Mouse (Mus musculus) limb, embryonic 12.5 days (tissue): ENCODE results near the gene Vmn1r76. TPM values are rescaled to one million over a fixed set of nuclear protein-coding genes. Genes with fewer than 3 reads are reported as not detected.

ENCODE experiments used
- ATAC-seq: fragments of 200-750 bp; cut with Nextera tagmentation; 2 replicates; pipeline ENCODE4 v1.8.0; 2017; ENCODE audit warnings: low read depth, moderate TSS enrichment; ENCODE audit not compliant: insufficient number of reproducible peaks, insufficient read depth, low FRiP score, low TSS enrichment
- H3K27ac ChIP-seq: fragments of 300-500 bp; sonication (generic); 2 replicates; pipeline ENCODE4 v1.5.1; 2016; ENCODE audit warnings: mild to moderate bottlenecking, moderate library complexity
- H3K27me3 ChIP-seq: fragments of 300-500 bp; sonication (generic); 2 replicates; pipeline ENCODE4 v1.6.1; 2016; ENCODE audit warnings: mild to moderate bottlenecking, moderate library complexity
- H3K36me3 ChIP-seq: fragments of 300-500 bp; sonication (generic); 2 replicates; pipeline ENCODE4 v1.6.1; 2016; ENCODE audit warnings: mild to moderate bottlenecking, moderate library complexity
- H3K4me1 ChIP-seq: fragments of 300-500 bp; sonication (generic); replicated peaks from 2 replicates; pipeline ENCODE4 v1.6.1; 2016
- H3K4me2 ChIP-seq: fragments of 300-500 bp; sonication (generic); 2 replicates; pipeline ENCODE4 v1.6.1; 2016; ENCODE audit warnings: mild to moderate bottlenecking, moderate library complexity
- H3K4me3 ChIP-seq: fragments of 300-500 bp; sonication (generic); replicated peaks from 2 replicates; pipeline ENCODE4 v1.5.1; 2016; ENCODE audit warnings: mild to moderate bottlenecking
- H3K9ac ChIP-seq: fragments of 300-500 bp; sonication (generic); replicated peaks from 2 replicates; pipeline ENCODE4 v1.6.1; 2016; ENCODE audit warnings: mild to moderate bottlenecking, moderate library complexity
- H3K9me3 ChIP-seq: fragments of 300-500 bp; sonication (generic); 2 replicates; pipeline ENCODE4 v1.6.1; 2016; ENCODE audit warnings: mild to moderate bottlenecking, moderate library complexity
- WGBS: fragments of 180-500 bp; shearing (Covaris S2); methylation state at CpG from one replicate; pipeline ENCODE4 v1.1.7; 2016; 5-methylcytosine and 5-hydroxymethylcytosine counted together
- polyA plus RNA-seq: library from polyadenylated mRNA; unstranded; fragments of >200 nt; fragmentation: Nextera tagmentation; extraction: Ambion mirVana; gene quantifications from 2 replicates; pipeline ENCODE4 v1.2.1, GENCODE M21; 2016

The Vmn1r76 gene
- not detected in 2 replicates for polyA plus RNA-seq

DNA sequence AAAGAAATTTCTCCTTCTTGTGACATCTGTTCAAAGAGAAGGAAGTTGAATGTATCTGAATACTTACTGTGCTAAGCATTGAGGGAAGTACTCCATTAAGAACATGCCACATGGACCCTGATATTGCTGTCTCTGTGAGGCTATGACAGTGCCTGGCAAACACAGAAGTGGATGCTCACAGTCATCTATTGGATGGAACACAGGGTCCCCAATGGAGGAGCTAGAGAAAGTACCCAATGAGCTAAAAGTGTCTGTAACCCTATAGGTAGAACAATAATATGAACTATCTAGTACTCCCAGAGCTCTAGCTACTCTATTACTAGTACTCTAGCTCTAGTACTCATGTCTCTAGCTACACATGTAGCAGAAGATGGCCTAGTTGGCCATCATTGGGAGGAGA, at the start of gene Vmn1r76:
Vmn1r76 (minus strand) TSS at position 101 of the 400 bp plus-strand sequence.
- H3K9me3 ChIP-seq, result peaks cover 32% of the 10 kb centered on the region; the same call in 1 of the 2 replicates
- no peaks in the 10 kb centered on the region for H3K4me1 ChIP-seq

DNA sequence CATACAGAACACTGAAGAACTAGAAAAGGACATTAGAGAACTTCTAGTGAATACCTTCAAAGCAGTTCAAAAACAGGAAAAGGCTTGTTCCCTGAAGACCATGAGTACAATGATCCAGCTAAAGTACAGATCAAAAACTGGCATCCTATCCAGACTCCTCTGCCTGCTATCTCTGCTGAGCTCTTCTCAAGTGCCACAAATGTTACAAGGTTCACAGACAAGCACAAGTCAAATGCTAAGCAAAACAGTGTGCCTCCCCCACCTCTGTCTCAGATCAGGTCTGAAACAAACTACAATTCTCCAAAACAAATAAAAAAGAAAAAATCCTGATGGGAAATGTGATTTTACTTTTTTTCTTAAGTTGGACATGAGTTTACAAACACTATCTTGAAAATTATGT, 34.6 kb upstream of the Vmn1r76 start:
- Histone ChIP-seq H3K27me3 (no peaks in the 10 kb centered on the region), H3K4me2 (no peak overlapping the region), H3K4me3 (no peak overlapping the region), H3K9me3 (peaks cover 28% of the 10 kb centered on the region), H3K4me1 (no peaks in the 10 kb centered on the region), H3K27ac (no peak overlapping the region), H3K9ac (no peak overlapping the region), H3K36me3 (no peaks in the 10 kb centered on the region)
- ATAC-seq, result no peak

More for the DNA sequence above, at the start of gene Vmn1r76:
- Histone ChIP-seq H3K27ac (no peak within 1 kb of the TSS), H3K4me3 (no peak within 1 kb of the TSS), H3K36me3 (no peaks in the 10 kb centered on the region), H3K27me3 (no peaks in the 10 kb centered on the region), H3K9ac (no peak within 1 kb of the TSS), H3K4me2 (no peak within 1 kb of the TSS)
- ATAC-seq, result no peak

DNA sequence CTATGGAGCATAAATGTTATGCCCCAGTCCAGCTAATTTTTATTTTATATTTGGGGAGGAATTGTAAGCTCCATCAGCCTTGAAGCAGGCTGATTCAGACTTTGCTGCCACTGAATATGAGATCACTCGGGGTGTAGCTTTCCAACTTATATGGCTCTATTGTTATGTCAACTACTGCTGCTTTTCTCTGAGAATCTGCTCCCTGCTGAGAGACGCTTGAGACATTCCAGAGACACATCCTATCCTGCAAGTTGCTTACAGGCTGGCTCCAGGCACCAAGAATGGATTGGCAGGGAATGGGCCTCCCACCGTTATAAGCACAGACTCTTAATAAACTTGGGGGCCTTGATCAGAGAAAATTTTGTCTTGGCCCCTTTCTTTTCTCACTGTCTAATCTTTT, 10.0 kb upstream of the Vmn1r76 start:
- Histone ChIP-seq H3K4me1 (no peaks in the 10 kb centered on the region), H3K36me3 (no peaks in the 10 kb centered on the region), H3K27ac (no peak overlapping the region), H3K9ac (no peak overlapping the region), H3K9me3 (peaks cover 64% of the 10 kb centered on the region), H3K4me2 (no peak overlapping the region), H3K4me3 (no peak overlapping the region), H3K27me3 (no peaks in the 10 kb centered on the region)
- ATAC-seq, result no peak
- WGBS, result 81% methylated on average over 3 of the region's 3 CpGs

DNA sequence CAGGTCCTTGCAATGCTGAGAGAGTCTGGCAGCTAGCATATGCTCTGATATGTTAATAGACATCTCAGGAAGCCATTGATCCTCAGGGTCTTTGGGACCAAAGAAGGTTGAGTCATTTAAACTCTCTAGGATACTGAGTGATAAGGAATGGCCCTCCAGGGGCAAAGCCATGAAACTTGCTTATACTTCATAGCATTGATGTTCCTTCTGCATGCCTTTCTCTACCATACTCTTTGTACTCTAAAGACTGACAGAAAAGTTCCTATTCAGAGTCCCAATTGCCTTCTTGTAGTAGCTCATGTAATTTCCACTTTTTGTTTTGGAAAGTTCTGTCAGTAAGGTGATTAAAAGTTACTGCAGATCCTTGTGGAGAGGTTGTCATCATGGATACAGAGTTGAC, 63.7 kb downstream of the Vmn1r76 start, which contains the start of gene Vmn1r75:
Vmn1r75 (plus strand) TSS at position 301 of the 400 bp plus-strand sequence.
- Histone ChIP-seq H3K27ac (no peak within 1 kb of the TSS), H3K9ac (no peak within 1 kb of the TSS)

More for the DNA sequence above, 63.7 kb downstream of the Vmn1r76 start, which contains the start of gene Vmn1r75:
- ATAC-seq, result no peak
- Histone ChIP-seq H3K9me3 (peaks cover 22% of the 10 kb centered on the region; the same call in 1 of the 2 replicates), H3K4me1 (no peaks in the 10 kb centered on the region), H3K27me3 (no peaks in the 10 kb centered on the region), H3K36me3 (no peaks in the 10 kb centered on the region), H3K4me3 (no peak within 1 kb of the TSS), H3K4me2 (no peak within 1 kb of the TSS)

Other genes with a start within 250 kb of the Vmn1r76 start
- gene Vmn1r73, start 207.9 kb downstream of the Vmn1r76 start, polyA plus RNA-seq, result not detected in 2 replicates
- gene Vmn1r74, start 104.2 kb downstream of the Vmn1r76 start, polyA plus RNA-seq, result not detected in 2 replicates
- gene Vmn1r75, start 63.6 kb downstream of the Vmn1r76 start, polyA plus RNA-seq, result not detected in 2 replicates
- not detected in 2 replicates for gene Vmn1r77, start 98.5 kb upstream of the Vmn1r76 start, polyA plus RNA-seq
- gene Vmn1r78, start 212.0 kb upstream of the Vmn1r76 start, polyA plus RNA-seq, result not detected in 2 replicates
- not detected in 2 replicates for gene Vmn1r79, start 233.1 kb upstream of the Vmn1r76 start, polyA plus RNA-seq